Mouse (Mus musculus) retina, adult 2 months (tissue): ENCODE data around the gene H1f0.

ENCODE experiments used
- DNase-seq: peaks from one replicate; pipeline ENCODE4 v3.0.0-alpha.2; 2012; ENCODE audit warnings: low read depth, low spot score

H1f0 gene

GRCm38 (mm10) chr15:79038853-79039252, 10.6 kb downstream of the H1f0 start:
- DNase-seq: no peak

GRCm38 (mm10) chr15:79040501-79041416, 12.5 kb downstream of the H1f0 start:
- no peak for DNase-seq

- no peak for DNase-seq
Observed at GRCm38 (mm10) chr15:79041585-79041984, 13.3 kb downstream of the H1f0 start, which contains the start of gene Galr3. TSS of gene Galr3 (plus strand) at chr15:79041885.

GRCm38 (mm10) chr15:79042721-79043491, 14.7 kb downstream of the H1f0 start:
- no peak for DNase-seq

GRCm38 (mm10) chr15:79044837-79045236, 16.6 kb downstream of the H1f0 start:
- no peak for DNase-seq

- no peak for DNase-seq
Observed at GRCm38 (mm10) chr15:79048186-79048585, 19.9 kb downstream of the H1f0 start.

- DNase-seq: no peak
Observed at GRCm38 (mm10) chr15:79050160-79050845, 22.1 kb downstream of the H1f0 start.

GRCm38 (mm10) chr15:79050964-79051363, 22.7 kb downstream of the H1f0 start:
- DNase-seq: no peak

GRCm38 (mm10) chr15:79051461-79052360, 23.5 kb downstream of the H1f0 start:
- DNase-seq: no peak

- DNase-seq: no peak
Observed at GRCm38 (mm10) chr15:79052366-79052765, 24.1 kb downstream of the H1f0 start.

- no peak for DNase-seq
Observed at GRCm38 (mm10) chr15:79056601-79057000, 28.4 kb downstream of the H1f0 start.

- DNase-seq: no peak
Observed at GRCm38 (mm10) chr15:79057850-79058249, 29.6 kb downstream of the H1f0 start.

GRCm38 (mm10) chr15:79060887-79061565, 32.8 kb downstream of the H1f0 start:
- no peak for DNase-seq

- peak; percentile 99 for DNase-seq
Observed at GRCm38 (mm10) chr15:79062376-79063159, 34.3 kb downstream of the H1f0 start, which contains the start of gene Ankrd54. TSS of gene Ankrd54 (minus strand) at chr15:79062893.

GRCm38 (mm10) chr15:79063160-79063740, 35.0 kb downstream of the H1f0 start:
- no peak for DNase-seq

- no peak for DNase-seq
Observed at GRCm38 (mm10) chr15:79065086-79065770, 37.0 kb downstream of the H1f0 start.

- no peak for DNase-seq
Observed at GRCm38 (mm10) chr15:79066276-79066675, 38.0 kb downstream of the H1f0 start.

GRCm38 (mm10) chr15:79067631-79068030, 39.4 kb downstream of the H1f0 start:
- DNase-seq: no peak
